Mouse (Mus musculus) CH12.LX (cell line): ENCODE data around the gene Rbl2. TPM values are rescaled to one million over a fixed set of nuclear protein-coding genes. Genes with fewer than 3 reads are reported as not detected.
A peak's percentile ranks its signal among the peaks of the same experiment; 100 is the strongest.

Experiments used
- DNase-seq: peaks from one replicate; pipeline ENCODE4 v3.0.0-alpha.2; 2013; ENCODE audit errors: extremely low read depth
- H3K27ac ChIP-seq: 2 replicates; pipeline ENCODE4 v1.5.1; 2012; ENCODE audit warnings: low read depth, mild to moderate bottlenecking, control low read depth, moderate library complexity; ENCODE audit not compliant: insufficient read depth
- H3K27me3 ChIP-seq: replicated peaks from 2 replicates; pipeline ENCODE3; 2012; ENCODE audit warnings: inconsistent platforms
- H3K36me3 ChIP-seq, 2 experiments: replicated peaks in 1 of 2; 2 replicates each; pipeline versions ENCODE3 to v1.6.1; 2012; ENCODE audit warnings: inconsistent platforms in 1 of 2, low read length in 1 of 2, mild to moderate bottlenecking in 1 of 2, mixed read lengths in 1 of 2, moderate library complexity in 1 of 2; ENCODE audit not compliant: control insufficient read depth in 1 of 2, insufficient read depth in 1 of 2
- H3K4me1 ChIP-seq, 2 experiments: 2 replicates each; pipeline ENCODE4 v1.6.1; 2012; ENCODE audit warnings: inconsistent platforms in 1 of 2, moderate library complexity in 1 of 2; ENCODE audit not compliant: insufficient read depth in 2 of 2, control insufficient read depth in 1 of 2
- H3K4me2 ChIP-seq: 2 replicates; pipeline ENCODE4 v1.6.1; 2012; ENCODE audit warnings: low read depth, mild to moderate bottlenecking, control low read depth; ENCODE audit not compliant: poor library complexity, insufficient read depth, severe bottlenecking
- H3K4me3 ChIP-seq, 3 experiments: fragments of 150-350 bp in 1 of 3; sonication (generic) in 1 of 3; replicated peaks in 1 of 3; 2 replicates each; pipeline versions ENCODE3 to v1.5.1; 2011 to 2012; ENCODE audit warnings: low read depth in 2 of 3, low read length in 2 of 3, mild to moderate bottlenecking in 2 of 3, moderate library complexity in 2 of 3, control low read depth in 1 of 3, improper control_type of control experiment in 1 of 3, inconsistent platforms in 1 of 3, mixed read lengths in 1 of 3; ENCODE audit not compliant: poor library complexity in 1 of 3
- H3K79me2 ChIP-seq: replicated peaks from 2 replicates; pipeline ENCODE4 v1.6.1; 2012; ENCODE audit warnings: mild to moderate bottlenecking, moderate library complexity; ENCODE audit not compliant: control insufficient read depth, poor library complexity, insufficient read depth, severe bottlenecking; ENCODE audit errors: extremely low read depth
- H3K9ac ChIP-seq: 2 replicates; pipeline ENCODE4 v1.6.1; 2012; ENCODE audit warnings: low read depth, mild to moderate bottlenecking, control low read depth, moderate library complexity; ENCODE audit not compliant: insufficient read depth
- H3K9me3 ChIP-seq: replicated peaks from 2 replicates; pipeline ENCODE3; 2012; ENCODE audit warnings: low read length, inconsistent platforms, mixed read lengths
- CHD1 ChIP-seq: IDR thresholded peaks from 2 replicates; pipeline ENCODE4 v1.6.1; 2012; ENCODE audit warnings: low read depth, low read length, improper control_type of control experiment, inconsistent platforms
- CHD2 ChIP-seq: IDR thresholded peaks from 2 replicates; pipeline ENCODE4 v1.6.1; 2011; ENCODE audit warnings: low read length, improper control_type of control experiment
- CTCF ChIP-seq, 2 experiments: IDR thresholded peaks in 1 of 2; conservative IDR thresholded peaks in 1 of 2; 2 replicates each; pipeline ENCODE4 v1.5.1; 2011 to 2012; ENCODE audit warnings: low read depth in 2 of 2, low read length in 2 of 2, improper control_type of control experiment in 1 of 2, inconsistent platforms in 1 of 2, mild to moderate bottlenecking in 1 of 2, moderate library complexity in 1 of 2
- ELF1 ChIP-seq: IDR thresholded peaks from 2 replicates; pipeline ENCODE4 v1.6.1; 2014; ENCODE audit warnings: low read depth, mild to moderate bottlenecking, inconsistent platforms, low read length, improper control_type of control experiment
- EP300 ChIP-seq: IDR thresholded peaks from 2 replicates; pipeline ENCODE4 v1.6.1; 2011; ENCODE audit warnings: low read length, improper control_type of control experiment
- ETS1 ChIP-seq: conservative IDR thresholded peaks from 2 replicates; pipeline ENCODE4 v1.6.1; 2012; ENCODE audit warnings: low read depth, mild to moderate bottlenecking, inconsistent platforms, low read length, improper control_type of control experiment, moderate library complexity
- HCFC1 ChIP-seq: IDR thresholded peaks from 2 replicates; pipeline ENCODE4 v1.6.1; 2012; ENCODE audit warnings: low read depth, mild to moderate bottlenecking, inconsistent platforms, low read length, improper control_type of control experiment
- MAFK ChIP-seq: IDR thresholded peaks from 2 replicates; pipeline ENCODE4 v1.6.1; 2011; ENCODE audit warnings: low read length, improper control_type of control experiment; ENCODE audit not compliant: insufficient replicate concordance
- MAZ ChIP-seq: IDR thresholded peaks from 2 replicates; pipeline ENCODE4 v1.6.1; 2012; ENCODE audit warnings: low read depth, mild to moderate bottlenecking, inconsistent platforms, low read length, improper control_type of control experiment, moderate library complexity
- MEF2A ChIP-seq: IDR thresholded peaks from 2 replicates; pipeline ENCODE4 v1.6.1; 2014; ENCODE audit warnings: low read depth, mild to moderate bottlenecking, inconsistent platforms, low read length, improper control_type of control experiment, borderline replicate concordance
- MXI1 ChIP-seq: IDR thresholded peaks from 2 replicates; pipeline ENCODE4 v1.6.1; 2011; ENCODE audit warnings: mild to moderate bottlenecking, low read depth, low read length, improper control_type of control experiment
- NELFE ChIP-seq: IDR thresholded peaks from 2 replicates; pipeline ENCODE4 v1.6.1; 2011; ENCODE audit warnings: low read depth, low read length, improper control_type of control experiment
- NRF1 ChIP-seq: IDR thresholded peaks from 2 replicates; pipeline ENCODE4 v1.6.1; 2014; ENCODE audit warnings: low read depth, mild to moderate bottlenecking, inconsistent platforms, low read length, improper control_type of control experiment, moderate library complexity
- PAX5 ChIP-seq: IDR thresholded peaks from 2 replicates; pipeline ENCODE4 v1.6.1; 2012; ENCODE audit warnings: low read length, inconsistent platforms, mixed read lengths
- POLR2A ChIP-seq: IDR thresholded peaks from 2 replicates; pipeline ENCODE4 v1.6.1; 2011; ENCODE audit warnings: low read depth, mild to moderate bottlenecking, improper control_type of control experiment, low read length
- RAD21 ChIP-seq: IDR thresholded peaks from 2 replicates; pipeline ENCODE4 v1.6.1; 2011; ENCODE audit warnings: low read depth, mild to moderate bottlenecking, low read length, improper control_type of control experiment, moderate library complexity
- RCOR1 ChIP-seq: conservative IDR thresholded peaks from 2 replicates; pipeline ENCODE4 v1.6.1; 2012; ENCODE audit warnings: low read depth, mild to moderate bottlenecking, inconsistent platforms, low read length, improper control_type of control experiment
- SIN3A ChIP-seq: IDR thresholded peaks from 2 replicates; pipeline ENCODE4 v1.6.1; 2012; ENCODE audit warnings: low read length, improper control_type of control experiment, inconsistent platforms
- SMC3 ChIP-seq: IDR thresholded peaks from 2 replicates; pipeline ENCODE4 v1.6.1; 2011; ENCODE audit warnings: low read depth, low read length, improper control_type of control experiment
- TBP ChIP-seq: conservative IDR thresholded peaks from 2 replicates; pipeline ENCODE4 v1.6.1; 2011; ENCODE audit warnings: low read depth, low read length, improper control_type of control experiment
- TCF12 ChIP-seq: IDR thresholded peaks from 2 replicates; pipeline ENCODE4 v1.6.1; 2014; ENCODE audit warnings: low read depth, mild to moderate bottlenecking, inconsistent platforms, low read length, improper control_type of control experiment
- UBTF ChIP-seq: IDR thresholded peaks from 2 replicates; pipeline ENCODE4 v1.6.1; 2012; ENCODE audit warnings: low read depth, mild to moderate bottlenecking, inconsistent platforms, low read length, improper control_type of control experiment, moderate library complexity
- USF2 ChIP-seq: conservative IDR thresholded peaks from 2 replicates; pipeline ENCODE4 v1.6.1; 2011; ENCODE audit warnings: low read depth, low read length, improper control_type of control experiment
- ZC3H11A ChIP-seq: IDR thresholded peaks from 2 replicates; pipeline ENCODE4 v1.6.1; 2012; ENCODE audit warnings: low read depth, mild to moderate bottlenecking, inconsistent platforms, low read length, improper control_type of control experiment
- ZMIZ1 ChIP-seq: IDR thresholded peaks from 2 replicates; pipeline ENCODE4 v1.6.1; 2012; ENCODE audit warnings: low read depth, mild to moderate bottlenecking, inconsistent platforms, low read length, improper control_type of control experiment
- dilution Hi-C: fragments of 300-500 bp; cut with MboI; formaldehyde crosslinking; loops from 2 replicates; pipeline ENCODE4 v1.14.3; 2020; ENCODE audit warnings: low sequenced_read_pairs; ENCODE audit not compliant: extremely low pct_unique_long_range_greater_than_20kb, extremely low pct_ligation_motif_present
- in situ Hi-C: fragments of 300-500 bp; cut with MboI; formaldehyde crosslinking; loops from 3 replicates; pipeline ENCODE4 v1.14.3; 2019; ENCODE audit warnings: low sequenced_read_pairs, low pct_ligation_motif_present, low pct_unique_long_range_greater_than_20kb, mixed read lengths
- polyA plus RNA-seq: library from polyadenylated mRNA; unstranded; fragments of >175 nt; gene quantifications from 2 replicates; pipeline ENCODE4 v1.2.1, GENCODE M21; 2012; ENCODE audit warnings: low read depth; ENCODE audit not compliant: insufficient read length
- total RNA-seq, 2 experiments: library from RNA; depleted of rRNA; stranded (reverse); fragments of 300-350 nt in 1 of 2; fragments of >200 nt in 1 of 2; gene quantifications; 2 replicates each; pipeline ENCODE4 v1.2.3; 2012 to 2014

Gene Rbl2
- total and polyA plus RNA-seq, 3 experiments, result 19.0 to 21.9 (median 19.2) TPM

DNA sequence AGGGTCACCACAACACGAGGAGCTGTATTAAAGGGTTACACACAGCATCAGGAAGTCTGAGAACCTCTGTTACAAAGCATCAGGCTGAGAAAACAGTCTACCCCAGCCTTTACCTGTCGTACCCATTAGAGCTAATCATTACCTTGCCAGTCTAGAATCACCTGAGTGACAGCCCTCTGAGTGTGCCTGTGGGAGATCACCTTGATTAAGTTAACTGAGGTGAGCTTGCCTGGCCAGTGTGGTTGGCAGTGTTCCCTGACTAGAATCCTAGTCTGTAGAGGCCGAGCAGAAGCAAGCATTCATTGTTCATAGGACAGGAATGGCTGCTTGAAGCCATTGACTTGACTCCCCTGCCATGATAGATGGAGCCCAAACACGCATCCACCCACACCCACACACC is 71.0 kb downstream of the Rbl2 start:
- H3K79me2 ChIP-seq, result no peaks in the 10 kb centered on the region
- no peaks in the 10 kb centered on the region for H3K36me3 ChIP-seq
- H3K4me2 ChIP-seq, result no peak overlapping the region
- no peaks in the 10 kb centered on the region for H3K27me3 ChIP-seq
- in situ Hi-C loops, result no loop called here
- 0 out of 4 replicates have a peak, but pooled peaks cover 0 to 2% of the 10 kb centered on the region in 2 experiments for H3K4me1 ChIP-seq
- no peak overlapping the region for H3K9ac ChIP-seq
- no peak for DNase-seq
- peaks cover 13% of the 10 kb centered on the region for H3K9me3 ChIP-seq
- H3K4me3 ChIP-seq, result no peak overlapping the region
- dilution Hi-C loops, result no loop called here
- H3K27ac ChIP-seq, result no peak overlapping the region
- TF ChIP-seq NELFE (no peak), UBTF (no peak), SIN3A (no peak), MEF2A (no peak), HCFC1 (no peak), SMC3 (no peak), CHD2 (no peak), CHD1 (no peak), TBP (no peak), RAD21 (no peak), MAZ (no peak), ETS1 (no peak), MXI1 (no peak), EP300 (no peak), POLR2A (no peak), ZC3H11A (no peak), USF2 (no peak), PAX5 (no peak), ZMIZ1 (no peak), RCOR1 (no peak)

DNA sequence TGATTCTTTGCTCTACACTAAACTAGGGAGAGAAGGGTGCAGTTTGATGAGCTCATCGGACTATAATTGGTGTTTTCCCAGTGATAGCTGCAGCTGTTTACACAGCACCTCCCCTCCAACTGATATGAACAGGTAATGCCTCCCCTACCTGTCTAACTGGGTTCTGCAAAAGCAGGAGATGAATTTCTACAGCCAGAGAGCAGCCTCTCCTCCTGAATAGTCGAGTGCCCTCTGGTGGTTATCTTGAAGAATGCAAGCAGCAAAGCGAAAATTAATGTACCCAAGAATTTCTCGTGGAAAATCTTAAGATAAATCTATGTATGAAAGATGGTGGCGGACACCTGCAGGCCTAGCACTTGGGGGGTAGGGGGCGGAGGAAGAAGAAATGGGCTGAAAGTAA is 77.9 kb downstream of the Rbl2 start:
- H3K4me1 ChIP-seq, result peaks cover 0 to 2% of the 10 kb centered on the region in 2 experiments; a peak in 1 of 4 replicates
- peak overlapping the region; percentile 51; the same call in 1 of the 2 replicates for H3K4me2 ChIP-seq
- in situ Hi-C loops, result no loop called here
- H3K9me3 ChIP-seq, result peaks cover 8% of the 10 kb centered on the region
- no peaks in the 10 kb centered on the region for H3K79me2 ChIP-seq
- H3K4me3 ChIP-seq, result peak overlapping the region in 2 of 3 experiments; percentile 21 to 28
- H3K27me3 ChIP-seq, result no peaks in the 10 kb centered on the region
- H3K27ac ChIP-seq, result no peak overlapping the region
- TF ChIP-seq SMC3 (peak; percentile 59), CTCF (conservative IDR thresholded peaks at IDR 0.05 in 1 of 2, IDR thresholded peaks at IDR 0.05 in 1 of 2; ENCODE audit: low read depth in 2 of 2, low read length in 2 of 2) (peak; percentile 85 to 92), ELF1 (no peak), TCF12 (no peak), POLR2A (no peak), EP300 (no peak), RCOR1 (no peak), RAD21 (peak; percentile 70), NRF1 (no peak), MAFK (no peak)
- dilution Hi-C loops, result no loop called here
- no peak overlapping the region for H3K9ac ChIP-seq
- peak; percentile 51 for DNase-seq
- no peaks in the 10 kb centered on the region for H3K36me3 ChIP-seq
